31 mouse cellular contexts compared by ENCODE assay signal in the genomic region with DNA sequence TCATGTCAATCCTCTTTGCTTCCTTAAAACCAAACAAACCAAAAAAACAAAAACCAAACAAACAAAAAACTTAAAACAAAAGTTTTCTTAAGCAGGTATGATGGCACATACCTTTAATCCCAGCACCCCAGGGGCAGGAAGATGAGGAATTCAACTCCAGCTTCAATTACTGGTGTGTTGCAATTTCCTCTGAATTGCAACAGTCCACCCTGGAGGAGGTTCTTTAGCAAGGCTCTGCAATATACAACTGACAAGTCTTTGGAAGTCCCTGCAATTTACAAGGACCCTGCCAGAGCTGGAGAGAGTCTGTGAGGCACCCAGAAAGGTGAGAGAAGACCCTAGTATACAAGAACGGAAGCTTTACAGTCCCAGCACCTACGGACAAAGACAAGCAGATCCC. TPM values are rescaled to one million over a fixed set of nuclear protein-coding genes. Genes with fewer than 3 reads are reported as not detected.
"Had no signal": no experiment of that assay in that cellular context is flagged by ENCODE, and none has a peak within 500 bp of the region (broad histone marks: within the 10 kb centered on the region; RNA-seq: fewer than 3 reads in every experiment).

No protein-coding gene starts in this region.

- H3K4me3 ChIP-seq: gastrocnemius, adult 2 months; heart, adult 2 months; heart, embryonic 13.5 days; heart, embryonic 15.5 days; hindbrain, embryonic 13.5 days; hindbrain, embryonic 15.5 days; kidney, embryonic 15.5 days; layer of hippocampus, adult 2 months; left cerebral cortex, adult 2 months; limb, embryonic 13.5 days; limb, embryonic 15.5 days; liver, embryonic 12.5 days had no signal

- DNase-seq: gastrocnemius, adult 2 months; gastrocnemius, postnatal 10 days; gastrocnemius, postnatal 25 days; heart, adult 11 months; heart, adult 2 months; heart, postnatal 14 days; heart, postnatal 36 days; kidney, adult 11 months; kidney, adult 2 months; kidney, adult 9 months; kidney, postnatal 14 days; kidney, postnatal 4 days had no signal

RNA-seq across cellular contexts. Expression of a gene that starts 4.8 kb away (rescaled TPM):
- total RNA-seq: gastrocnemius, postnatal 4 days; hematopoietic stem cell, adult 5-6 weeks; layer of hippocampus, adult 2 months; layer of hippocampus, postnatal 25 days; left cerebral cortex, adult 2 months; left cerebral cortex, postnatal 14 days; left cerebral cortex, postnatal 36 days had no signal
- polyA plus RNA-seq: frontal cortex, adult 2 months; heart, embryonic 11.5 days; heart, postnatal 0 days; hindbrain, embryonic 13.5 days; hindbrain, postnatal 0 days; limb, embryonic 15.5 days had no signal
